Mouse (Mus musculus) lung, embryonic 15.5 days (tissue): ENCODE measurements around the gene Flt3l. TPM values are rescaled to one million over a fixed set of nuclear protein-coding genes. Genes with fewer than 3 reads are reported as not detected.

Source experiments
- ATAC-seq: fragments of 200-750 bp; cut with Nextera tagmentation; 2 replicates; pipeline ENCODE4 v1.8.0; 2017; ENCODE audit warnings: moderate number of reproducible peaks, borderline replicate concordance; ENCODE audit not compliant: low FRiP score, low TSS enrichment; ENCODE audit errors: extremely low read depth
- H3K27ac ChIP-seq: fragments of 300-500 bp; sonication (generic); 2 replicates; pipeline ENCODE4 v1.5.1; 2015; ENCODE audit warnings: moderate library complexity, mild to moderate bottlenecking, inconsistent platforms
- H3K27me3 ChIP-seq: fragments of 300-500 bp; sonication (generic); 2 replicates; pipeline ENCODE4 v1.6.1; 2015; ENCODE audit warnings: inconsistent platforms
- H3K36me3 ChIP-seq: fragments of 300-500 bp; sonication (generic); 2 replicates; pipeline ENCODE4 v1.6.1; 2015; ENCODE audit warnings: inconsistent platforms
- H3K4me1 ChIP-seq: fragments of 300-500 bp; sonication (generic); 2 replicates; pipeline ENCODE4 v1.6.1; 2015; ENCODE audit warnings: inconsistent platforms
- H3K4me2 ChIP-seq: fragments of 300-500 bp; sonication (generic); 2 replicates; pipeline ENCODE4 v1.6.1; 2015; ENCODE audit warnings: inconsistent platforms, mild to moderate bottlenecking, moderate library complexity
- H3K4me3 ChIP-seq: fragments of 300-500 bp; sonication (generic); 2 replicates; pipeline ENCODE4 v1.5.1; 2015; ENCODE audit warnings: mild to moderate bottlenecking, inconsistent platforms
- H3K9ac ChIP-seq: fragments of 300-500 bp; sonication (generic); 2 replicates; pipeline ENCODE4 v1.6.1; 2015; ENCODE audit warnings: inconsistent platforms
- H3K9me3 ChIP-seq: fragments of 300-500 bp; sonication (generic); 2 replicates; pipeline ENCODE4 v1.6.1; 2016; ENCODE audit warnings: inconsistent platforms
- WGBS: fragments of 180-500 bp; shearing (Covaris S2); methylation state at CpG from one replicate; pipeline ENCODE4 v1.1.7; 2015; 5-methylcytosine and 5-hydroxymethylcytosine counted together
- polyA plus RNA-seq: library from polyadenylated mRNA; unstranded; fragments of >200 nt; fragmentation: Nextera tagmentation; extraction: Ambion mirVana; gene quantifications from 2 replicates; pipeline ENCODE4 v1.2.1, GENCODE M21; 2015

Flt3l gene
- 1.5 and 8.3 TPM in 2 replicates for polyA plus RNA-seq

DNA sequence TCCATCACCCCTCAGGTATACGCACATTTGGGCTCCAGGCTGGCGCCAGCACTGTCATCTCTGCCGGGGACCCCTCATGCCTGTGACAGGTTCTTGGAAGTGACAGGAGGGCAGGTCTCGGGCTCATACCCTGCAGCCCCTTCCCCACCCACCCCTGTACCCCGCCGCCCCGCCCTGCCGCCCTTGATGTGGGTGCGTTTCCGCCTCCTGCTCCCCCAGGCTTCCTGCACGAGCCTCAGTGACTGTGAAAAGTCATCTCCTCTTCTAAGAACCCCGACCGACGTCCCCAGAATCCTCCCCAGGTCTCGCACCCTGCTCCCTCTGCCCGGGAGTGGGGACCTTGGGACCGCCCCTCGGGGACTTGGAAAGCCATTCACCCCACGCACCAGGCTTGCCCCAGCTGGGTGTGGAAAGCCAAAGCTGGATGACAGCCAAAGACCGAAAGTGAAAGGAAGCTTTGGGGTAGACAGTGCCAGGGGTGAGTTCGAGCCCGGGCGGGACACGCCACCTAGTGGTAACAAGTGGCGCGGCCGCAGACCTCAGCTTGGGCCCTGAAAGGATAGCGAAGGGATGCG lies at the start of gene Flt3l, which contains the start of gene Gm45713:
Flt3l (minus strand) TSS at position 440 of the 575 bp plus-strand sequence.
Gm45713 (minus strand) TSS at position 239 of the 575 bp plus-strand sequence.
- no peaks in the 10 kb centered on the region for H3K36me3 ChIP-seq
- ATAC-seq = peak; percentile 84
- peak within 1 kb of the TSS; percentile 69 for H3K4me3 ChIP-seq
- H3K4me1 ChIP-seq = peaks cover 9% of the 10 kb centered on the region; the same call in 1 of the 2 replicates
- no peaks in the 10 kb centered on the region; the same call in 1 of the 2 replicates for H3K27me3 ChIP-seq
- no peaks in the 10 kb centered on the region for H3K9me3 ChIP-seq
- 1% methylated on average over 29 of the region's 29 CpGs for whole genome bisulfite sequencing
- peak within 1 kb of the TSS; percentile 72 for H3K9ac ChIP-seq
- no peak within 1 kb of the TSS for H3K27ac ChIP-seq
- H3K4me2 ChIP-seq = peak within 1 kb of the TSS; percentile 82

GRCm38 (mm10) chr7:45185921-45186320 lies 49.7 kb upstream of the Flt3l start:
- Histone ChIP-seq H3K36me3 (no peaks in the 10 kb centered on the region), H3K27me3 (peaks cover 97% of the 10 kb centered on the region), H3K4me1 (peaks cover 9% of the 10 kb centered on the region), H3K4me3 (no peak overlapping the region), H3K27ac (no peak overlapping the region), H3K9me3 (no peaks in the 10 kb centered on the region), H3K9ac (no peak overlapping the region), H3K4me2 (no peak overlapping the region)
- ATAC-seq = no peak
- WGBS = 66% methylated on average over 7 of the region's 7 CpGs

DNA sequence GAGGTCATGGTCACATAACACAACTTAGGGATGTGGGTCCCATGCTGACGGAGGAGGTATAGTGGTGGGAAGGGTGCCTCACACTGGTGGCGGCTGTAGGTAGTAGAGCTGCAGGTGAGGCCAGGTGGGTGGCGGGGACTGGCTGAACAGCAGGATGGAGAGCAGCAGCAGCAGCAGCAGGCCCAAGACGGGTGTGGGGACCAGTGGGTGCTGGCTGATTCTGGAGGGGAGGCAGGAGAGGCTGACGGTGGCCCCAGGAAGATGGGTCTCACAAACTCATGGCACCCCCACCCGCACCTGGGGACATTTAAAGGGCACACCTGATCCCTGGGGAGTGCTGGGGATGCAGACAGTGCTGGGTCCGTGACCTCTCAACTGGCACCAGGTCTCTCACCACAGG lies 47.4 kb upstream of the Flt3l start:
- no peak overlapping the region for H3K9ac ChIP-seq
- no peaks in the 10 kb centered on the region for H3K9me3 ChIP-seq
- H3K36me3 ChIP-seq = no peaks in the 10 kb centered on the region
- H3K27ac ChIP-seq = no peak overlapping the region
- ATAC-seq = no peak
- peaks cover 9% of the 10 kb centered on the region for H3K4me1 ChIP-seq
- peaks cover 97% of the 10 kb centered on the region for H3K27me3 ChIP-seq
- H3K4me3 ChIP-seq = no peak overlapping the region
- 65% methylated on average over 7 of the region's 7 CpGs for WGBS
- H3K4me2 ChIP-seq = no peak overlapping the region

DNA sequence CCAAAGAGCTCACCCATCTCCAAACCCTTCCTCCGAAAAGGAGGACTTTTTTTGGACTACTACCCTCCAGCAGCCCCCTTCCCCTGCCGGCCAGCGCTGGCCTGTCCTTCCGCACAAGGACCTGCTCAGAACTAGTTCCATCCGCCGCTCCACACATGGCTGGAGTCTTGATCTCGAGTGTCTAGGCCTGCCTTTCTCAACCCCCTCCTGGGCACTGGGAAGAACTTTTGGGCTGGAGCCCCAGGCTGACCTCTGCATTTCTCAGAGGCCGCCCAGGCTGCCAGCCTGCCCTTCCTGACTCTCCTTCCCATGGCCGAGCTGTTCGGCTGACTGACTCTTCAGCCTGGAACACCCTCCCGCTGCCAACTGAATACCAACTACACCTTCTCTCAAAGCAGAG lies 46.4 kb upstream of the Flt3l start:
- Histone ChIP-seq H3K27me3 (peaks cover 98% of the 10 kb centered on the region), H3K36me3 (no peaks in the 10 kb centered on the region), H3K4me2 (peak overlapping the region; percentile 59), H3K4me1 (peaks cover 9% of the 10 kb centered on the region), H3K9me3 (no peaks in the 10 kb centered on the region), H3K27ac (no peak overlapping the region), H3K4me3 (peak overlapping the region; percentile 31), H3K9ac (0 out of 2 replicates have a peak overlapping the region, but pooled peaks have one; percentile 8)
- ATAC-seq = no peak
- WGBS = 9% methylated on average over 11 of the region's 11 CpGs

GRCm38 (mm10) chr7:45182199-45182601 lies 46.0 kb upstream of the Flt3l start:
- Histone ChIP-seq H3K27ac (no peak overlapping the region), H3K4me2 (peak overlapping the region; percentile 59)
- under 1% methylated on average over 34 of the region's 34 CpGs for WGBS

GRCm38 (mm10) chr7:45181540-45181939 lies 45.3 kb upstream of the Flt3l start:
- 6% methylated on average over 35 of the region's 35 CpGs for WGBS
- Histone ChIP-seq H3K4me1 (peaks cover 9% of the 10 kb centered on the region), H3K4me2 (no peak overlapping the region), H3K27me3 (peaks cover 99% of the 10 kb centered on the region), H3K36me3 (no peaks in the 10 kb centered on the region), H3K4me3 (no peak overlapping the region; the same call in 1 of the 2 replicates), H3K9ac (no peak overlapping the region), H3K27ac (no peak overlapping the region), H3K9me3 (no peaks in the 10 kb centered on the region)
- no peak; the same call in 1 of the 2 replicates for ATAC-seq

More at GRCm38 (mm10) chr7:45182199-45182601, 46.0 kb upstream of the Flt3l start:
- peaks cover 9% of the 10 kb centered on the region for H3K4me1 ChIP-seq
- peaks cover 99% of the 10 kb centered on the region for H3K27me3 ChIP-seq
- H3K9me3 ChIP-seq = no peaks in the 10 kb centered on the region
- ATAC-seq = peak; percentile 87
- H3K4me3 ChIP-seq = peak overlapping the region; percentile 31
- 0 out of 2 replicates have a peak overlapping the region, but pooled peaks have one; percentile 8 for H3K9ac ChIP-seq
- no peaks in the 10 kb centered on the region for H3K36me3 ChIP-seq

DNA sequence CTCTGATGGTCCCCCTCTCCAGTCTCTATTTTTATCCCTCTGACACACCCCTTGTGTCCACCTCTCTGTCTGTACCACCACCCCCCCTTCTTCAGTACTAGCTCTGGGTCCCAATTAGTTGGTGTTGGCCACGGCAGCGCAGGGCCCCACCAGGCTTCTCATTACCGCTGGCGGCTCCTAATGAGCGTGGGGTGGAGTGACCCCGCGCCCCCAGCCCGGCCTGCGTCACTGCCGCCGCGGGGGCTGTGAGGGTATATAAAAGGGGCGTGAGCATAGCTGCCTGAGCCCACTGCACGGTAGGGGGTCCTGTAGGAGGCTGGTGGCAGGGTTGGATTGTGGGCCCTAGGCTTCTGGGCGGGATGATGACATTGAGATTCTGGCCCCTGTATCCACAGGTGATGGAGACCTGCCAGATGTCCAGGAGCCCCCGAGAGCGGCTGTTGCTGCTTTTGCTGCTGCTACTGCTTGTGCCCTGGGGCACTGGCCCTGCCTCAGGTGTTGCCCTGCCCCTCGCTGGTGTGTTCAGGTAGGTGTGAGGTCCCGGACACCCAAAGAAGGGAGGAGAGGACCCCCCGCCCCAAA lies 44.8 kb upstream of the Flt3l start, which contains the start of gene Pth2:
Pth2 (plus strand) TSS at position 100 of the 582 bp plus-strand sequence.
- Histone ChIP-seq H3K36me3 (no peaks in the 10 kb centered on the region), H3K4me2 (peak within 1 kb of the TSS; percentile 59; the same call in 1 of the 2 replicates), H3K9ac (no peak within 1 kb of the TSS), H3K27ac (no peak within 1 kb of the TSS), H3K9me3 (no peaks in the 10 kb centered on the region), H3K4me1 (peaks cover 13% of the 10 kb centered on the region), H3K27me3 (peaks cover 100% of the 10 kb centered on the region), H3K4me3 (no peak within 1 kb of the TSS; the same call in 1 of the 2 replicates)
- 19% methylated on average over 20 of the region's 20 CpGs for WGBS
- ATAC-seq = no peak

DNA sequence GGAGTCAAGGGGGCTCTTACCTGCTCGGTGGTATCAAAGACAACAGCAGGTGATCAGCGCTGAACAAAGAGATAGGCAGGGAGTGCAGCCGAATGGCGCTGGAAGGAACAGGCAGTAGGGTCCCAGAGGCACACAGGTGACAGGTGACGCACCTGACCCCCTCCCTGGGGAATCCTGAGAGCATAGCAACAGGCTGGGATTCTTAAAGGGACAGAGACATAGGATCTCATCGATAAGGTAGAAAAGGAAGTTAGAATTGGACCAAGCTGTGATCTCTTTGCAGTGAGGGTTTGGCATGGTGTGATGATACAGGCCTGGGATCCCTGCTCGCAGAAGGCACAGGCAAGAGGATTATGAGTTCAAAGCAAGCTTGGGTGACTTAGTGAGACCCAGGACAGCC lies 43.2 kb upstream of the Flt3l start, which contains the start of gene Gfy:
Gfy (minus strand) TSS at position 101 of the 400 bp plus-strand sequence.
- no peaks in the 10 kb centered on the region for H3K36me3 ChIP-seq
- H3K4me2 ChIP-seq = no peak within 1 kb of the TSS
- H3K9ac ChIP-seq = no peak within 1 kb of the TSS
- H3K4me3 ChIP-seq = no peak within 1 kb of the TSS
- peaks cover 100% of the 10 kb centered on the region for H3K27me3 ChIP-seq
- 22% methylated on average over 7 of the region's 7 CpGs for WGBS
- no peaks in the 10 kb centered on the region for H3K9me3 ChIP-seq
- no peak for ATAC-seq
- peaks cover 18% of the 10 kb centered on the region for H3K4me1 ChIP-seq
- no peak within 1 kb of the TSS for H3K27ac ChIP-seq

- no peak overlapping the region for H3K4me3 ChIP-seq
- H3K4me2 ChIP-seq = no peak overlapping the region
- ATAC-seq = no peak
- WGBS = 18% methylated on average over 7 of the region's 7 CpGs
- no peak overlapping the region for H3K27ac ChIP-seq
- H3K27me3 ChIP-seq = peaks cover 98% of the 10 kb centered on the region
- no peak overlapping the region for H3K9ac ChIP-seq
- H3K36me3 ChIP-seq = no peaks in the 10 kb centered on the region
- no peaks in the 10 kb centered on the region for H3K9me3 ChIP-seq
- H3K4me1 ChIP-seq = peaks cover 18% of the 10 kb centered on the region
These were observed 42.3 kb upstream of the Flt3l start for GRCm38 (mm10) chr7:45178550-45178949.

GRCm38 (mm10) chr7:45176356-45176755 lies 40.1 kb upstream of the Flt3l start:
- H3K4me3 ChIP-seq = peak overlapping the region; percentile 9; the same call in 1 of the 2 replicates
- H3K9me3 ChIP-seq = no peaks in the 10 kb centered on the region
- H3K27ac ChIP-seq = no peak overlapping the region
- no peak for ATAC-seq
- peaks cover 95% of the 10 kb centered on the region for H3K27me3 ChIP-seq
- no peaks in the 10 kb centered on the region for H3K36me3 ChIP-seq
- 4% methylated on average over 31 of the region's 31 CpGs for WGBS
- 0 out of 2 replicates have a peak, but pooled peaks cover 10% of the 10 kb centered on the region for H3K4me1 ChIP-seq
- no peak overlapping the region for H3K9ac ChIP-seq
- no peak overlapping the region for H3K4me2 ChIP-seq

GRCm38 (mm10) chr7:45175929-45176328 lies 39.7 kb upstream of the Flt3l start:
- no peak overlapping the region for H3K9ac ChIP-seq
- peak overlapping the region; percentile 9; the same call in 1 of the 2 replicates for H3K4me3 ChIP-seq
- H3K36me3 ChIP-seq = no peaks in the 10 kb centered on the region
- no peaks in the 10 kb centered on the region for H3K9me3 ChIP-seq
- H3K27ac ChIP-seq = no peak overlapping the region
- H3K4me1 ChIP-seq = 0 out of 2 replicates have a peak, but pooled peaks cover 9% of the 10 kb centered on the region
- no peak for ATAC-seq
- no peak overlapping the region for H3K4me2 ChIP-seq
- H3K27me3 ChIP-seq = peaks cover 95% of the 10 kb centered on the region
- 2% methylated on average over 23 of the region's 23 CpGs for WGBS

- Histone ChIP-seq H3K4me2 (no peak overlapping the region), H3K27me3 (peaks cover 94% of the 10 kb centered on the region), H3K36me3 (no peaks in the 10 kb centered on the region), H3K4me1 (0 out of 2 replicates have a peak, but pooled peaks cover 9% of the 10 kb centered on the region), H3K27ac (no peak overlapping the region), H3K9me3 (no peaks in the 10 kb centered on the region), H3K9ac (no peak overlapping the region), H3K4me3 (no peak overlapping the region)
- 5% methylated on average over 13 of the region's 13 CpGs for WGBS
- ATAC-seq = no peak
These were observed 39.2 kb upstream of the Flt3l start for GRCm38 (mm10) chr7:45175398-45175797.
